ENCODE assay signal across 25 mouse cellular contexts in genomic region chr2:105301082-105301481, GRCm38 (mm10).
"Had no signal": no experiment of that assay in that cellular context is flagged by ENCODE, and none has a peak within 500 bp of the region (broad histone marks: within the 10 kb centered on the region; RNA-seq: fewer than 3 reads in every experiment).

No protein-coding gene starts in this region.

- H3K4me3 ChIP-seq: gastrocnemius, adult 2 months; heart, adult 2 months; heart, embryonic 10.5 days; heart, embryonic 12.5 days; hindbrain, embryonic 10.5 days; hindbrain, embryonic 12.5 days; intestine, embryonic 15.5 days; layer of hippocampus, adult 2 months; left cerebral cortex, adult 2 months; limb, embryonic 10.5 days; limb, embryonic 12.5 days; liver, embryonic 13.5 days had no signal

- H3K9me3 ChIP-seq: heart, embryonic 10.5 days; hindbrain, embryonic 10.5 days; hindbrain, embryonic 12.5 days; intestine, embryonic 15.5 days; limb, embryonic 10.5 days; liver, embryonic 13.5 days had no signal

- H3K36me3 ChIP-seq: heart, embryonic 10.5 days; heart, embryonic 12.5 days; hindbrain, embryonic 10.5 days; hindbrain, embryonic 12.5 days; intestine, embryonic 15.5 days; limb, embryonic 10.5 days; limb, embryonic 12.5 days; liver, embryonic 13.5 days had no signal

- H3K4me2 ChIP-seq: heart, embryonic 12.5 days; hindbrain, embryonic 12.5 days; hindbrain, embryonic 14.5 days; intestine, embryonic 15.5 days; limb, embryonic 12.5 days; liver, embryonic 11.5 days; liver, embryonic 13.5 days had no signal

- H3K4me1 ChIP-seq: hindbrain, embryonic 10.5 days; hindbrain, embryonic 12.5 days; intestine, embryonic 15.5 days; limb, embryonic 10.5 days; limb, embryonic 12.5 days; liver, embryonic 13.5 days had no signal

- DNase-seq: gastrocnemius, adult 2 months; gastrocnemius, postnatal 10 days; gastrocnemius, postnatal 25 days; heart, adult 2 months; heart, postnatal 10 days; heart, postnatal 4 days; kidney, adult 18-20 months; kidney, postnatal 10 days; kidney, postnatal 25 days; kidney, postnatal 4 days; liver; liver, embryonic 13.5 days had no signal

- H3K27ac ChIP-seq: gastrocnemius, adult 2 months; heart, adult 2 months; heart, embryonic 10.5 days; hindbrain, embryonic 10.5 days; hindbrain, embryonic 12.5 days; hindbrain, embryonic 14.5 days; intestine, embryonic 15.5 days; layer of hippocampus, adult 2 months; left cerebral cortex, adult 2 months; limb, embryonic 10.5 days; limb, embryonic 12.5 days; liver, embryonic 13.5 days had no signal

- ATAC-seq: inflammation-experienced regulatory T-cells, adult 6 months; intestine, embryonic 15.5 days; intestine, postnatal 0 days had no signal

- H3K27me3 ChIP-seq: heart, embryonic 12.5 days; hindbrain, embryonic 12.5 days; intestine, embryonic 15.5 days; liver, embryonic 13.5 days had no signal

- H3K9ac ChIP-seq: heart, embryonic 12.5 days; hindbrain, embryonic 12.5 days; hindbrain, embryonic 14.5 days; intestine, embryonic 15.5 days; limb, embryonic 12.5 days; liver, embryonic 13.5 days had no signal
